Mouse (Mus musculus): ENCODE measurements at regions not wholly inside any gene's neighbourhood (a gene's known extent, or its start where the extent isn't known, plus 50 kb on each side); places are given as distances from the start of the nearest gene placed in this dataset.
"Not testable (repeated sequence)": the region's sequence is repeated elsewhere in the genome, so short reads cannot be mapped to it uniquely, and the experiment has no call there.

DNA sequence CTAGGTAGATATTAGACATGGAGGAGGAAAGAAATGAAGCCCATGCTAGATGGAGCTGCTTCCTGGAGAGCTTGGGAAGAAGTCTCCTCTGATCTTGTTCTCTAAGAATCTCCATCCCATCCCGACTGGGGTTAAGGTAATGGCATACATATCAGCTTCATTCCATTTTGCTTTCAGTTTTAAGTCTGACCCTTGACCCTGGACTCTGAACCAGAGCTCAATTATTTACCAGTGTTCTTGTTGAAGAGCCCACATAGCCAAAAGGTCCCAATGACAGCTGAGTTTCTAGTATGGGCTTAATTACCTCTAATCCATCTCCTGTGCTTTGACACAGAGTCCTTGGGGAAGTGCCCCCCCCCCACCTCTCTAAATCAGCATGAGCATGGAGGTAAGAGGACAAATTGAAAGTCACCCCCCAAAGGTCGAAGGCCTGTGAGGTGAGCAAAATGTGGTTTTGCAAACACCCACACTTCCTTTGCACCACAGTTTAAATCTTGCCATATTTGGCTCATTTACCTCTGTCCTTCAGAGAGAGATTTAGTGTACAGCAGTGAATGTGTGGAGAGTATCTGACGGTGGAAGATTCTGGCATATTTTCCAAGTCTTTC, 371.5 kb downstream of the Ets1 start:
- peak; percentile 54 for DNase-seq (ENCODE audit: low read depth, low spot score)

DNA sequence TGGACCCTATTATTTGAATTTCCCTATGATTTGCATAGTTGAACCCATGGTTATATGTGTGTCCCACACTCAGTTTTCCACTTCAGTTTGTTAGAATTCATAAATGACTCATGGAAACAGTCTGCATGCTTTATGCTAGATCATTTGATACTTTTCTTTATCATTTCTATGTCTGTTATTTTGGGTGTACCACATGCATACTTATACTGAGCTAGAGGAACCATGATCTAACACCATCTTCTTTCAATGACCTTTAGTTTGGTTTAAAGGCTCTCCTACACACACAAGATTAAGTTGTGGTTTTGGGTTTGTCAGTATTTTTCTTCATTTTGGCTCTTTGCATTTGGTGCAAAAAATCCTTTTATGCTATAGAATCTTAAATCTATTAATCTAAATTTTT, 375.2 kb downstream of the Ets1 start:
- peak; percentile 13 for DNase-seq (ENCODE audit: low read depth, low spot score)

DNA sequence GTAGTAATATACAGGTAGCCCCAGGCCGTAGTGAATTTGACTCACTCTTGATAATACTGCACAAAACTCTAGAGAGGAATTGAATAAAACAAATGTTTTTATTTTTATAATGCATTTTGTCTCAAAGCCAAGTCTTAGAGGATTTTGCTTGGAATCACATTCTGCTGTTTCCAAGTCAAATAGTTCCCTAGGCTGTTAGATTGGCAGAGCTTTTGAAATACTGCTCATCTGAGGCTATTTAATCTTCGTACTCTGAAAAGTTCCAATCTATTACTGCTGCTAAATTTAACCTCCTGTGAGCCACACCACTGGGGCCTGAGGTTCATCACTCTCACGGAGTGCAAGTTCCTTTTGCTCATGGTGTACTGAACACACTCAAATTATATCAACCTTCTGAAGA, 399.4 kb downstream of the Ets1 start:
- DNase-seq (ENCODE audit: low read depth, low spot score) = no peak

DNA sequence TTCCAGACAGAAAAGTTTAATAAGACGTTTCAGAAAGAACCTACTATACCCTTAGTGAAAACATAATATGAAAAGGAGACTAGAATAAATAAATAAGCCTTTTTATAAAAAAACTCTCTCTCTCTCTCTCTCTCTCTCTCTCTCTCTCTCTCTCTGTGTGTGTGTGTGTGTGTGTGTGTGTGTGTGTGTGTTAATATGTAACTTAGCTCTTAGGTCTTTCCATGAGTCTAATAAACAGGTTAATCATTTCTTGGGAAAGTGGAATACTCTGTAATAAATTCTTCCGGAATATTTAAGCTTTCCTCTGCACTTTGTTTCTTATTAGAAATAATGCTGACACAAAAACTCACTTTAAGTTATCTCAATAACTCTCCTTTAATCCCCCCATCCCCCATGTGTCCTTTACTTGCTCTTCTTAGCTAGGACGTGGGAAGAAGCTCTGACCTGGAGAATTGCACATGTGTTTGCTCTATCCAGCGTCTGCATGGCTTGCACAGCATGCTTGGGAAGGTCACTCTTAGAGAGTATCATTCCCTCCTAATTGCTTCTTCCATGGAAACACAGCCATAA, 403.3 kb downstream of the Ets1 start:
- no peak for DNase-seq (ENCODE audit: low read depth, low spot score)

DNA sequence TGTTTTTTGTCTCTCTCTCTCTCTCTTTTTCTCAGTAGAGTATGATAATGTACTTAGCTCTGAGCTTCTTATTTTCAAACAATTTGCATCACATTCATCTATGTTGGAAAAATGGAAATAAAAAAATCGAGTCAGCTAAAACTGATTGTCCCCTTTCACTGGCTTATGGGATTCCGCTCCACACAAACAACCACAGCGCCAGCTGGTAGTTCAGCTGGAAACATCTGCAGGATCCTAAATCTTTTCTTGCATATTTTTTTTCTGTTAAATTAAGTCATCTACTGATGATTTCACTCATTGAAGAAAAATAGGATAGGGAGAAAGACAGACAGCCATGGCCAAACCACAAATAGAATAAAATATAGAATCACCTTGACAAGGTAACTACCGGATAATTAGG, 414.8 kb downstream of the Ets1 start:
- no peak for DNase-seq (ENCODE audit: low read depth, low spot score)

DNA sequence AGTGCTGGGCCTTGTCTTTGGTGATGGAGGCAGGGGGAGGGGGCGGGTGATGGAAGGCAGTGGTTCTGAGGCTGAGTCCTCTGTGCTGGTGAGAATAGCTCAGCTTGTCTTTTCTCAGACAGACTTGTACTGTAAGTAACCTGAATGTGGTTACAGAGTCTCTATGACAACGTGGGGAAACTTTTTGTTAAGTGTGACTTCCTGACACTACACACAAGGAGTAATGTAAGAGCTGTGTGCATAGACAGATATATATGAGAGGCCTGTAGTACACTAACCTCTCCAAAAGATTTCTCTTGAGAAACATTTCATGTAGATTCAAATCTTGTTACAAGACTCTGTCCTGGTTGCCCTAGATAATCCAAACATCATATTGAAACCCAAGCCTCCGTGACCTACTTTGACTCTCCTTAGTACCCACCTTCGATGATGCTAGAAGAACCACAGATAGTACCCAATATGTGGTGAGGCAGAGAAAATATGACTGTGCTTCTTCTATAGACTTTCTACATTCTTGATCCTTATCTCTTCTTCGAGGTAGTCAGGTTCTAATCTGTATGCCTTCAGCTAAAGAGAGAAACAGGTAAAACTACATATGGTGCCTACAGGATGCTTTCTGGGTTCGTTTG, 424.7 kb downstream of the Ets1 start:
- DNase-seq (ENCODE audit: low read depth, low spot score) = peak; percentile 78

DNA sequence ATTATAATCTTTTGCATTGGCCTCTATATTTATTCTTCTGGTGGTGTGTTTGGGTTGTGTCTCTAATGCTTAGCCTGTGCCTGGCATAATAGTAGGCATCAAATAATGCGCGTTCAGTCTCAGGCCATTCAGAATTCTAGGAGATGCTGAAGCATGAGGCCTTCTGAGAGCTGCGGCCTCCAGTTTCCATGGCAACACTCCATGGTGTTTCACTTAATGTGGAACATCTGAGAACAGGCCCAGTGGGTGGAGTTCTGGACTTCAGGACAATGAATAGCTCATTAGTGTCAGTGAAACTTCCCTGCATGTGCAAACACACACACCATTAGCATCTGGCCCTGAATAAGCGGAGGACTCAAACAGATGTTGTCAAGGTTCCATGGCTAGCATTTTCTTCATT, 426.5 kb downstream of the Ets1 start:
- DNase-seq (ENCODE audit: low read depth, low spot score) = no peak

DNA sequence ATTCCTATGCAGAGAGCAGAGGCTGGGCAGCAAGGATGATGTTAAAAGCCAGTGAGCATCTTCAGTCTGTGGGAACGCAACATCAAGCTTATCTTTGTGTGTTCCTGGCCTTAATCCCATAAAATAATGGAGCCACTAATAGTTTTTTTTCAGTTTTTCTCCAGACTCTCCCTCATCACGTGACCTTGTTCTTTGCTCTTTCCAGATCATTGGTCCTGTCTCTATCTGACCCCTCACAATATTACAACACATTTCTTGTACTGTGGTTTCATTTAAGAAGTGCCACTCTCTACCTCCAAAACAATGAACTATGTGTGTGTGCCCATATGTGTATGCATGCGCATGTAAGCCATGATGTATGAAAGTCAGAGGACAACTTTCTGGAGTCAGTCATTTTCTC, 429.3 kb downstream of the Ets1 start:
- DNase-seq (ENCODE audit: low read depth, low spot score) = no peak

DNA sequence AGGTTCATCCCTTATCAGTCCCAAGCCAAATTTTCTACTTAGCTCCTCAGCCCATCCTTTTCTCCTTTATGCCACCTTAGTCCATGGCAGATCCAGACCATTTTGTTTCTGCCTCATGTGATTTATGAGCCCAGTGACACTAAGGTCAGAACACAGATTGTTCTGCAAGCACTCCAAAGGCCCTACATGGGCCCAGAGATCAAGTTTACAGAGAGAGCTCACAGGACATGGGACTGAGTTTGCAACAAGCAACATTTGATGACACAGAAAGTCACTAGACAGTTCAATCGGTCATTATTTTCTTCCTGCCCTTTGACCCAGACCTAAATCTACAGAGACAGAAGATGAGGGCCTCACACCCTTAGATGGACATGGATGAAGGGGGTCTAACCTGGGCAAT, 431.5 kb downstream of the Ets1 start:
- DNase-seq (ENCODE audit: low read depth, low spot score) = no peak

DNA sequence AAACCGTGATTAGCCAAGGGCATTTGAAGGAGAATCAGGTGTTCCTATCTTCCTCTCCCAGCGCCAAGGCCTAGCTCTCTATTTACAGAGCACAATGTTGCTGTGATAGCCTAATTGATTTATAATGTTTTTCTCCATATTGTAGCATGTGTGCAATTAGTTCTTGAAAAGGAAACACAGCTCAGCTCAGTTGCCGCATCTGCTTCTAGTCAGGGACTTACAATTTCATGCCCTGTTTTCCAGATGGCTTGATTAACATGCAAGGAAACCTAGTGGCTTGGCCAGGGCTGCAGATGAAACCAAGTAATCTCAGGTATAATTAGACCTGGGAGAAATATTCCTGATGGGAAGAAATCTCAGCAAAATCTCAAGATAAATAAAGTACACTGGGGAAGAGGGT, 434.1 kb downstream of the Ets1 start:
- DNase-seq (ENCODE audit: low read depth, low spot score) = no peak

DNA sequence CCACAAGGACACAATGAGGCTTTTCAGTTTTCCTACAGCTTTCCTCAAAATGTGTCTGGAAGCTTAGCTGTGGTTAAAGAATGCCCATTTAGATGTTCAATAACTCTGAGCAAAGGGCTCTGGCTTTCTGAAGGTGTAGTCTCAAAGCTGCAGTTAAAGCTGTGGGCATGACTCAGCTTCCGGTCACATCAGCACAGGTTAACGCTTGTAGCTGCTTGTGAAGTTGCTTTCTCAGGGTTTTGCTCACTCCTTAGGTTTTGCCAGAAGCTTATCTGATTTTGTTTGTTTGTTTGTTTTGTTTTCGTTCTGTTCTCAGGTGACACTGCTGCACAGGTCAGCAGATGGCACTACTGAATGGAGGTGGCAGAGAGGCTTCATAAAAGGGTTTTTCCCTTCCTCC, 444.2 kb downstream of the Ets1 start:
- DNase-seq (ENCODE audit: low read depth, low spot score) = peak; percentile 67

DNA sequence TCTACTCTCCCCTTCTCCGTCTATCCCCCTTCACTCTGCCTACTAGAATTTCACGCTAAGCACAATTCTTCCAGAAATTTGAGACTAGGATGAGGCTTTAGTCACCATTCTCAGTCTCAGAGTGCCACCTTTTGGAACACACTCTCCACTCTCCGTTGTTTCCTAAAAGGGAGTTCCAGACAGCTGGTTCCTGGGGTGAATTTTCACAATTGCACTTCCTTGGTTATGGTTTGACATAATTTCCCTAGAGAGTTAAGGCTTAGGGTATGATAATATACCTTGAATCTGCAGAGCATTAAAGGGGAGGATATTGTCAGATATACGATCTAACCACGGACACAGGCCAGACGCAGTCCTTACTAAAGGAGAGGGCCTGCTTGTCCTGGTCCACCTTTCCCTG, 444.8 kb downstream of the Ets1 start:
- DNase-seq (ENCODE audit: low read depth, low spot score) = peak; percentile 24

DNA sequence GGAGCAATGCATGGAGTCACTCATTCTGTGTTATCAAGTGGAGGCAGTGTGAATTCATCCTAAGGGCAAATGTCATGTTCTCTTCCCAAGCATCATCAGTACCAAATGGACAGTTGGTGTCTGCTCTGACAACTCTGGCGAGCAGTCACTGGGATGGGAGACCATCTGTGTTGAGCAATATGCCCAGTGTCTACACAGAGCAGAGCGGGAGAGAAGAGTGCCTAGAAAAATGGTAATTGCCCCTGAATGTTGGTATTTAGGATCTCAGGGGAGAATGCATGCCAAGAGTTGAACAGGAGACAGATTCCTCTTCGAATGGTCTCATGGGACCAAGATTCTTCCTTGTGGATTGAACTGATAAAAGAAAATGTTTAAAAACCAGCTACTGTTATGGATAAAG, 454.0 kb downstream of the Ets1 start:
- no peak for DNase-seq (ENCODE audit: low read depth, low spot score)

DNA sequence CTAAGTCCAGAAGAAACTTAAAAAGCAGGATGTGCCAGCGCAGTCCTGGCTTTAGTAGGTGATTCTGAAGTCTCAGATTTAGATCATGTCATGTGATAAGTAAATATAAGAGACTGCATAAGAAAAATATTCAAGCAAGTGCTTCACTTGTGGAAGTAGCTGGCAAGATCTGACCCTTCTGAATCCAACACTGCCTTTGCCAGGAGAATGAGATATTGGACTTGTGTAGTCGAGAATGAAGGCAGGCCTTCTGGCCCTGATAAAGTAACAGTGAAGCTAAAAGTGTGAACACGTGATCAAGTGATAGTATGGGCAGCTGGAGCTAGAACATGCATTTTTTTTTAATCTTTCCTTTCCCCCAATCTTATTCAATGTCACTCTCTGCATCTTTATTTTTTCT, 455.6 kb downstream of the Ets1 start:
- no peak for DNase-seq (ENCODE audit: low read depth, low spot score)

DNA sequence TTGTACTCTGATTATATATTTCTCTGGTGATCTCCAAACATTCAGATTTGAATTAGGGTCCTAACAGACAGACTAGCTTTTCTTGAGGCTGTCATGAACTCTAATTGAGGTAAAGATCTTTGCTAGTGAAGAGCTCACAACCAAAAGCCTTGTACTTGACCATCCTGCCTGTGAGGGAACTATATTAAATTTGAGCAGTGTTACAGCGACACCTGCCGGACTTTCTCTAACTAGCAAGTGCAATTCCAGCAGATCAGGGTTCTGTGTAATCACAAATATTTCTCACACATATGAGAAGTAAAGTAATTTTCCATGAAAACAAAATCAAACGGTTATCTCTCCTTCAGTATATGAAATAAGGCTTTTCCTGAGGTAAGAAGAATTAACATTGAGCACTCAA, 459.6 kb downstream of the Ets1 start:
- peak; percentile 88 for DNase-seq (ENCODE audit: low read depth, low spot score)

DNA sequence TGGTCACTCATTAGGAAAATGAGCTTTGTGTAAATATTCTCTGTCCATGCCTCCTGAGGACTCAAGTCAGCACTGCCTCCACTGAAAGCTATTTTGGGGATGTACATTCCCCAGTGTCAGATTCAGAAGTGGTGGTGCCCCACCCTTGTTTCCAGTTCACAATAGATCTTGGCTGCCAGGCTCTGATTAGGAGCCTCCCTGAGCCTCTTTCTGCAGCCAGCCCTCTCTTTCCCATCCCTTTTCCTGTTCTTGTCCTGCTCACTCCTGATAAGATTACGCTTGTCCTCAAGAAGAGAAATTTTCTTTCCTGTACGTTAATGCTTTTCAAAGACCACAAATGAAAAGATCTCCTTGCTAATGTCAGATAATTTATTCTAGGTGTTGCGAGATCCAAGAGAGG, 465.2 kb downstream of the Ets1 start:
- no peak for DNase-seq (ENCODE audit: low read depth, low spot score)

DNA sequence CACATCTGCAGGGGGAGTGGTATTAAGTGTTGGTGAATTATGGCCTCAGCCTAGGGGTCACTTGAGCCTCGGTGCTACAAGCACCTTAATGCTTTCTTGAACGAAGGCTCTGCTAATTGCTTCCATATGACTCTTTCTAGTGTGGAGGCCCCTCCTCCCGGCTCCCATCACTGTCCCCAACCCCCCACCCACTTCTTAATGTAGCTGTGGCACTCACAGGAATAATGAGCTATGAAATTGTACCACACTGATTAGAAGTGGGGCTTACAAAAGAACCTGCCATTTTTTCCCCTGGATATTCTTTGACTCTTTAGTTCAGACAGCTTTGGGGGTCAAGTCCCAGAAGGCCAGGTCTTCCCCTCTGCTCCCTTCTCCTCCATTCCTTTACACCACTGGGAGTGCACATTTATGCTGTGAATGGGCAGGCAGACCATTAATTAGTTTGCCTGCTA, 468.6 kb downstream of the Ets1 start:
- no peak for DNase-seq (ENCODE audit: low read depth, low spot score)

DNA sequence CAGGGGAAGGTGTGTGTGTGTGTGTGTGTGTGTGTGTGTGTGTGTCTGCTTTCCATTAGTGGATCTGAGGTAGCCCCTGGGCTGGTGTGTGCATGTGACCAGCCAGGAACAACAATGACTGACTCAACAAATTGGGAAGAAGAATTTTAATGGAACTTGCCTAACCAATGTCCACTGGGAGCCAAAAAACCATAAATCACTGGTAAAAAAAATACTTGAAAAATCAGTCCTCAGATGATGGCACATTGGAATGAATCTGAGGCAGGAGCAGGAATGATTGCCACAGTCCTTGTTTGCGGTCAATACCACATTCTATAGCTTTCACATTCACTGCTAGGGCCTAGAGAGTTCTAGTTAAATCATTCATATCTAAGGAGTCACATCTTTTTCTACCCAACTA, 487.8 kb downstream of the Ets1 start:
- DNase-seq (ENCODE audit: low read depth, low spot score) = no peak

DNA sequence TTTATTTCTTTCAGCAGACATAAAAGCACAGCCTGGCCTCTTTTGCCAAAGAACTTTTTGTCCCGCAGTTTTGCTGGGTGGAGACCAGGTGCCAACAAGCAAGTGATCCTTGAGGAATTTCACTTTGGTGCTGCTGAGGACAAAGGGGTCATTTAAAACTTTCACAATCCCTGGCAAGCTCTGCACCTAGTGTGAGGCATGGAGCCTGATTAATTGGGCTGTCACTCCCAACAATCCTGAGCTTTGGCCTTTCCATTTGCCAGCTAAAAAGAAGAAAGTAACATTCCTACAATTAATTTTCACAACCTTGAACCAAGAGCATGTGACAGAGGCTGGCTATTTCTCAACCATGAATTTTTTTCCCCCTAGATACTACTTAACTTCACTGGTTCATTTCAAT, 516.2 kb downstream of the Ets1 start:
- DNase-seq (ENCODE audit: low read depth, low spot score) = no peak

DNA sequence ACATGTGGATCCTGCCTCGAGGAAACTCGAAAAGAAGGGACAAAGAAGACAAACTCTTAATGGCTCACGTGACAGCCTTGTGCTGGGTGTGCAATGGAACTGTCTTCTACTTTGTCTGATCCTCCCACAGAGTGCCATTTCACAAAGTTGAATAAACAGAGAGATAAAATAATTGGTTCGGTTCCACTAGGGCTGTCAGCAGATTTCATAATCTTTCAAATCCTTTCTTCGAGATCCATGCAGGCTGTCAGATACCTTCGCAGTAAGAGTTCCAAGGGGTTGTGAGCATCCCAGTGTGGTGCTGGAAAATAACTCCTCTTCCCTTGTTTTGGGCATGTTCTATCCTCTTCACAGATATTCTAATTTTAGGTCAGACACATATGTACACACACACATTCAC, 532.1 kb downstream of the Ets1 start:
- no peak for DNase-seq (ENCODE audit: low read depth, low spot score)

DNA sequence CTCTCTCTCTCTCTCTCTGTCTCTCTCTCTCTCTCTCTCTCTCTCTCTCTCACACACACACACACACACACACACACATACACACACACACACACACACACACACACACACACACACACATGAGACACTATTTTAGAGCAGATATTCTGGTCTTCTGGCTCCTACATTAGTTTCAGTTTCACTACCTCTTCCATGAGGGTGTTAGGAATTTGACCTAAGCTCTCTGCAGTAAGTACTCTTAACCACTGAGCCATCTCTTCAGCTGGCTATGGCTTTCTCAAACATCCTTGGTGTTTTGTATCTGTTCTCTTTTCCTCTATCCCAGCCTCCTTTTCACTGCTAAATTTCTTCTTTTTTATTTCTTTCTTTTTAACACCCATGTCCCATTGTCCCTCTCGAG, 533.1 kb downstream of the Ets1 start:
- DNase-seq (ENCODE audit: low read depth, low spot score) = not testable (repeated sequence)

DNA sequence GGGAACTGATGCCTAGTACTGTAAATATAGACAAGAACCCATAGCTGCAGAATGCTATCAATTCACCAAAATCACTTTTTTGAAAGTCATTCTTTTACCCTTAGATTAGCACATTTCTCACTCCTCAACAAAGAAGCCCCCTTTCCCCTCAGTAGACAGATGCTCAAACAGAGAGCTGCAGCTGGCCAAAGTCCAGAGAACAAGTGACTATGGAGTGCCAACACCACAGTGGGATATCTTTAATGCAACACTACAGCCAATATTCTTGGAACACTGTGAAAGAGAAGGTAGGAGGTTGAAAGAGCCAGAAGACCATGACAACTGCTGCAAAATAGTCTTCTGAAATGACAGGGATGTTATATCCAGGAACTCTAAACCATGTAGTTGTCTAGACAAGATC, 544.0 kb downstream of the Ets1 start:
- no peak for DNase-seq (ENCODE audit: low read depth, low spot score)

DNA sequence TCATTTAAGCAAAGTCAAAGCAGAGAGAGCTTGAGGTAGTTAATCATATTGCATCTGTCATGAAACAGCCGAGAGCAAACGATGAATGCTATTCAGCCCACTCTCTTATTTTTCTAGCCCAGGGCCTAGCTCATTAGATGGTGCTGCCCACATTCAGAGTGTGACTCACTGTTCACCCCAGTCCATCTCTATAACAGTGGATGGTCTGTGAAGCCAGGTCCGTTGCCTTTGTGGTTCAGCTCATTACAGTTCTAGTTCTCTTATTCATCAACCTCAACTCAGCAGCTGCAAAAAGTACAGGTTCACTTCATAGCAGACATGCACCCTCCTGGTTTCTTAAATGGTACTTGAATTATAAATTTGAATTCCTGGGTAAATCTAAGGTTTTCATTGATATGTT, 551.2 kb downstream of the Ets1 start:
- no peak for DNase-seq (ENCODE audit: low read depth, low spot score)

DNA sequence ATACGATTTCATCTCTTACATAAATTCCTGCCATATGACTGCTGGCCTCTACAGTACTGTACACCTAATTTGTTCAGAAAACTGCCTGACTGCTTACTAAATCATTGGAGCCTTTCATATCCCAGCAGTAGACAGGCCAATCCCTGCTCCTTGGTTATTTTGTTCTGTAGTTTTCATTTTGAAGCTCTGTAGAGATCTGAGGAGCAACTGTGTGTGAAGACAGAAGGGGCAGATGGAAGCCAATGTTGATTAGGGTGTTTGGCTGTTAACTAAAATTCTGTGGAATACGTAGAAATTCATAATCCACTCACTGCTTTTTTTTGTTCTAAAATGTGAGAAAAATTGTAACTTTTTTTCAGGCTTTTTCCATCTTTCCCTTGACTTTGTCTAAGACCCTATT, 573.1 kb downstream of the Ets1 start:
- DNase-seq (ENCODE audit: low read depth, low spot score) = no peak
